Mouse (Mus musculus) liver, adult 10 weeks (tissue): Measurements from ENCODE around the gene Atad3a. TPM values are rescaled to one million over a fixed set of nuclear protein-coding genes. Genes with fewer than 3 reads are reported as not detected.

Source experiments
- polyA plus RNA-seq: library from polyadenylated mRNA; stranded (reverse); fragments of 350-450 nt; fragmentation: Illumina TruSeq; extraction: RNeasy Lipid Tissue Mini Kit (QIAGEN cat#74804); gene quantifications from one replicate; pipeline ENCODE4 v1.2.3, GENCODE M21; 2014; ENCODE audit warnings: low read depth, low replicate concordance

The Atad3a gene
- polyA plus RNA-seq, result 11.7 TPM

GRCm38 (mm10) chr4:155760613-155761355 lies at the start of gene Atad3a:
TSS of gene Atad3a (minus strand) at chr4:155761093.

GRCm38 (mm10) chr4:155802741-155803339 lies 41.9 kb upstream of the Atad3a start, which contains the start of gene Mrpl20:
TSS of gene Mrpl20 (plus strand) at chr4:155802878.

GRCm38 (mm10) chr4:155790021-155790489 lies 29.2 kb upstream of the Atad3a start, which contains the start of gene Ankrd65:
TSS of gene Ankrd65 (plus strand) at chr4:155790439.

GRCm38 (mm10) chr4:155785819-155786218 lies 24.9 kb upstream of the Atad3a start, which contains the start of gene Tmem88b:
TSS of gene Tmem88b (minus strand) at chr4:155785874.

GRCm38 (mm10) chr4:155774280-155774754 lies 13.4 kb upstream of the Atad3a start, which contains the start of gene Vwa1:
TSS of gene Vwa1 (minus strand) at chr4:155774698.

GRCm38 (mm10) chr4:155734350-155734941 lies 26.4 kb downstream of the Atad3a start, which contains the start of gene Tmem240:
TSS of gene Tmem240 (plus strand) at chr4:155734800.

GRCm38 (mm10) chr4:155704721-155705591 lies 55.9 kb downstream of the Atad3a start, which contains the start of gene Ssu72:
TSS of gene Ssu72 (plus strand) at chr4:155704800.

GRCm38 (mm10) chr4:155694111-155694481 lies 66.8 kb downstream of the Atad3a start, which contains the start of gene Fndc10:
TSS of gene Fndc10 (plus strand) at chr4:155694342.

Other genes with a start within 250 kb of the Atad3a start
- 62.2 TPM for gene Nadk, start 198.7 kb downstream of the Atad3a start, polyA plus RNA-seq
- 30.8 TPM for gene Slc35e2, start 159.7 kb downstream of the Atad3a start, polyA plus RNA-seq
- 28.7 TPM for gene Cdk11b, start 136.2 kb downstream of the Atad3a start, polyA plus RNA-seq
- not detected for gene Gm10563, start 115.7 kb downstream of the Atad3a start, polyA plus RNA-seq
- gene Mmp23, start 107.7 kb downstream of the Atad3a start, polyA plus RNA-seq, result 0.26 TPM
- 0.87 TPM for gene Mib2, start 91.9 kb downstream of the Atad3a start, polyA plus RNA-seq
- not detected for gene Fndc10, start 66.8 kb downstream of the Atad3a start, polyA plus RNA-seq
- gene Ssu72, start 56.3 kb downstream of the Atad3a start, polyA plus RNA-seq, result 50.5 TPM
- not detected for gene Tmem240, start 26.3 kb downstream of the Atad3a start, polyA plus RNA-seq
- 0.11 TPM for gene Vwa1, start 13.6 kb upstream of the Atad3a start, polyA plus RNA-seq
- 1.9 TPM for gene Tmem88b, start 24.8 kb upstream of the Atad3a start, polyA plus RNA-seq
- not detected for gene Ankrd65, start 29.3 kb upstream of the Atad3a start, polyA plus RNA-seq
- gene Mrpl20, start 41.8 kb upstream of the Atad3a start, polyA plus RNA-seq, result 46.8 TPM
- 60.9 TPM for gene Ccnl2, start 51.4 kb upstream of the Atad3a start, polyA plus RNA-seq
- 7.5 TPM for gene Aurkaip1, start 70.2 kb upstream of the Atad3a start, polyA plus RNA-seq
- gene Mxra8, start 78.6 kb upstream of the Atad3a start, polyA plus RNA-seq, result 11.4 TPM
- 3.9 TPM for gene Dvl1, start 86.3 kb upstream of the Atad3a start, polyA plus RNA-seq
- not detected for gene Tas1r3, start 102.3 kb upstream of the Atad3a start, polyA plus RNA-seq
- gene Cptp, start 108.3 kb upstream of the Atad3a start, polyA plus RNA-seq, result 5.9 TPM
- 2.7 TPM for gene Ints11, start 108.5 kb upstream of the Atad3a start, polyA plus RNA-seq
- gene Pusl1, start 130.7 kb upstream of the Atad3a start, polyA plus RNA-seq, result 2.5 TPM
- gene Acap3, start 130.7 kb upstream of the Atad3a start, polyA plus RNA-seq, result 0.08 TPM
- 41.7 TPM for gene Ube2j2, start 182.7 kb upstream of the Atad3a start, polyA plus RNA-seq
- gene C1qtnf12, start 201.2 kb upstream of the Atad3a start, polyA plus RNA-seq, result not detected
- gene B3galt6, start 231.6 kb upstream of the Atad3a start, polyA plus RNA-seq, result 1.3 TPM
- gene Sdf4, start 231.8 kb upstream of the Atad3a start, polyA plus RNA-seq, result 98.4 TPM